Mouse (Mus musculus): ENCODE data around the gene Pigo.

DNA sequence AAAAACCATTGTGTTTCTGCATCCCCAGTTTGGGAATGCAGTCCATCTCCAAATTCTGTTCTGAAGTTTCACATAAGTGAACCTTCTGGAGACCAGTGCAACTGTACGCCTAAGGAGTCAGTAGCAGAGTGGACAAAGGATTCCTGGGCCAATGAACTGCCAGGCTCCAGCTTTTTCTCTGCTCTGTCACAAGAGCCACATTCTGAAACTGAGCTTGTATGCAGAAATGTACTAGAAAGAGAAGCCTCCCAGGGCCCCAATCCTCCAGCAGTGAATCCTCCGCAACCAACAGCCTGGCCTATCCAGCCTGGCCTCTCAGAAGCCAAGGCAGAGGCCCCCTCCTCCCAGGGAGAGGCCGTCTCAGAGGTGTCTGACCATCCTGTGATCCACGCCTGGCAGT lies 52.7 kb downstream of the Pigo start:
- no peak for TF ChIP-seq CTCF (IDR thresholded peaks at IDR 0.05; ENCODE audit: control insufficient read depth, insufficient read depth, insufficient read length)
- no peak for TF ChIP-seq MAX (IDR thresholded peaks at IDR 0.05)
- TF ChIP-seq MYOD1 (IDR thresholded peaks at IDR 0.05; ENCODE audit: control insufficient read depth, insufficient read length, low read depth), result no peak
- TF ChIP-seq CEBPB (IDR thresholded peaks at IDR 0.05; ENCODE audit: low read depth), result no peak
